Mouse (Mus musculus): Measurements from ENCODE around the gene Srxn1. TPM values are rescaled to one million over a fixed set of nuclear protein-coding genes. Genes with fewer than 3 reads are reported as not detected.

The Srxn1 gene
- total and polyA plus RNA-seq, 3 experiments = not detected

DNA sequence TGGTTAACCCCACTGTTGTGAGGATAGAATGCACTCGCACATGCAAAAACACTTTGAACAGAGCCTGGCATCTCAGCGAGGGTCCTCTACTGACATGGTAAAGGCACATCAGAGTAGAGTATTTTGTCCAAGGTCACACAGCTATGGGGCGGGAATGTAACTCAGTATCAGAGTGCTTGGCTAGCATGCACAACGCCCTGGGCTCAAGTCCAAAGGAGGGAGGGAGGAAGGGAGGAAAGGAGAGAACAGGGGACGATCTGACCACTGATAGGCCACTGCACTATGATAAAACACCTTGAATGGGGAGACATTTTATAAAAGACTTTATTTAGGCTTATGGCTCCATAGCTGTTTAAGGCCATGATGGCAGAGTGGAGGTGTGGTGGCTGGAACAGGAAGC, 15.7 kb upstream of the Srxn1 start:
- in situ Hi-C loops (cut with MboI; ENCODE audit: low pct_ligation_motif_present, low pct_unique_long_range_greater_than_20kb, low sequenced_read_pairs) = no loop called here
- H3K4me2 ChIP-seq (ENCODE audit: insufficient read depth, low read depth, poor library complexity, severe bottlenecking) = no peak overlapping the region

DNA sequence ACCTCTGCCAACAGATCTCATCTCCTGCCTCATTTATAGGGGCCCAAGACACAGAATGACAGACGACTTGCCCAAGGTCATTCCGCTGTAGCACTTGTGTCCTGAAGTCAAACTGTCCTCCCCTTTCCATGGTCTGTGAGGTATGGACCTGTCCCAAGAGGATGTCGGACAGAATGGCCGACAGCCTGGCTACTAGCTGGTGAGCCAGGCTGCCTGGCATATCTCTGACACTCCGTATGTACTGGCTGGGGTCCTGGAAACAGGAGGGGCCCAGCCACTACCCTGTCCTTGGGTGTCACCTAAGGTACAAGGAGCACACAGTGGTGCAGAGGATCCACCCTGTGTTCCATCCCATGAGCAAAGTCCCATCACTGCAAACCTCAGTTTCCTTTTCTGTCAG, 14.8 kb upstream of the Srxn1 start:
- in situ Hi-C loops (cut with MboI; ENCODE audit: low pct_ligation_motif_present, low pct_unique_long_range_greater_than_20kb, low sequenced_read_pairs) = no loop called here
- no peak overlapping the region for H3K4me3 ChIP-seq (replicated peaks in 1 of 3; ENCODE audit: low read depth in 2 of 3, low read length in 2 of 3, poor library complexity in 1 of 3)
- TF ChIP-seq KAT2A (IDR thresholded peaks at IDR 0.05; ENCODE audit: insufficient replicate concordance, low read length) = no peak
- TF ChIP-seq CHD2 (IDR thresholded peaks at IDR 0.05; ENCODE audit: low read length) = no peak
- TF ChIP-seq JUND (conservative IDR thresholded peaks at IDR 0.05; ENCODE audit: low read depth, low read length) = no peak
- no peak for TF ChIP-seq ETS1 (conservative IDR thresholded peaks at IDR 0.05; ENCODE audit: low read depth, low read length)
- TF ChIP-seq JUN (IDR thresholded peaks at IDR 0.05; ENCODE audit: insufficient read depth, low read depth, low read length) = no peak
- no peak for TF ChIP-seq PAX5 (IDR thresholded peaks at IDR 0.05; ENCODE audit: low read length)
- TF ChIP-seq USF2 (conservative IDR thresholded peaks at IDR 0.05; ENCODE audit: low read depth, low read length) = no peak
- no peak for TF ChIP-seq TBP (conservative IDR thresholded peaks at IDR 0.05; ENCODE audit: low read depth, low read length)
- no peak for TF ChIP-seq UBTF (IDR thresholded peaks at IDR 0.05; ENCODE audit: low read depth, low read length)
- no peak for TF ChIP-seq RCOR1 (conservative IDR thresholded peaks at IDR 0.05; ENCODE audit: low read depth, low read length)
- no peak for TF ChIP-seq BHLHE40 (IDR thresholded peaks at IDR 0.05; ENCODE audit: low read depth, low read length)
- H3K4me1 ChIP-seq (ENCODE audit: control insufficient read depth in 1 of 2, insufficient read depth in 2 of 2) = peaks cover 6 to 18% of the 10 kb centered on the region in 2 experiments
- H3K9ac ChIP-seq (ENCODE audit: insufficient read depth, low read depth) = no peak overlapping the region
- no peak overlapping the region for H3K27ac ChIP-seq (ENCODE audit: insufficient read depth, low read depth)
- no peaks in the 10 kb centered on the region for H3K36me3 ChIP-seq (replicated peaks in 1 of 2; ENCODE audit: control insufficient read depth in 1 of 2, insufficient read depth in 1 of 2, low read length in 1 of 2)
- peaks cover 26% of the 10 kb centered on the region for H3K9me3 ChIP-seq (replicated peaks; ENCODE audit: low read length)
- dilution Hi-C loops (cut with MboI; ENCODE audit: extremely low pct_ligation_motif_present, extremely low pct_unique_long_range_greater_than_20kb, low sequenced_read_pairs) = no loop called here
- no peak for DNase-seq (ENCODE audit: extremely low read depth)
- H3K79me2 ChIP-seq (replicated peaks; ENCODE audit: control insufficient read depth, extremely low read depth, insufficient read depth, poor library complexity, severe bottlenecking) = no peaks in the 10 kb centered on the region
- H3K27me3 ChIP-seq (replicated peaks) = peaks cover 58% of the 10 kb centered on the region
- H3K4me2 ChIP-seq (ENCODE audit: insufficient read depth, low read depth, poor library complexity, severe bottlenecking) = no peak overlapping the region

More for the DNA sequence above, 15.7 kb upstream of the Srxn1 start:
- H3K9ac ChIP-seq (ENCODE audit: insufficient read depth, low read depth) = no peak overlapping the region
- dilution Hi-C loops (cut with MboI; ENCODE audit: extremely low pct_ligation_motif_present, extremely low pct_unique_long_range_greater_than_20kb, low sequenced_read_pairs) = no loop called here
- DNase-seq (ENCODE audit: extremely low read depth) = no peak
- H3K27me3 ChIP-seq (replicated peaks) = peaks cover 63% of the 10 kb centered on the region
- H3K9me3 ChIP-seq (replicated peaks; ENCODE audit: low read length) = peaks cover 26% of the 10 kb centered on the region
- no peaks in the 10 kb centered on the region for H3K36me3 ChIP-seq (replicated peaks in 1 of 2; ENCODE audit: control insufficient read depth in 1 of 2, insufficient read depth in 1 of 2, low read length in 1 of 2)
- no peak overlapping the region for H3K27ac ChIP-seq (ENCODE audit: insufficient read depth, low read depth)
- H3K79me2 ChIP-seq (replicated peaks; ENCODE audit: control insufficient read depth, extremely low read depth, insufficient read depth, poor library complexity, severe bottlenecking) = no peaks in the 10 kb centered on the region
- TF ChIP-seq USF2 (conservative IDR thresholded peaks at IDR 0.05; ENCODE audit: low read depth, low read length) (no peak), MEF2A (IDR thresholded peaks at IDR 0.05; ENCODE audit: borderline replicate concordance, low read depth, low read length) (no peak), IRF4 (IDR thresholded peaks at IDR 0.05; ENCODE audit: low read depth, low read length) (no peak), SIN3A (IDR thresholded peaks at IDR 0.05; ENCODE audit: low read length) (no peak), ZKSCAN1 (IDR thresholded peaks at IDR 0.05; ENCODE audit: borderline replicate concordance, low read depth, low read length) (no peak)
- H3K4me3 ChIP-seq (replicated peaks in 1 of 3; ENCODE audit: low read depth in 2 of 3, low read length in 2 of 3, poor library complexity in 1 of 3) = no peak overlapping the region
- peaks cover 6 to 18% of the 10 kb centered on the region in 2 experiments for H3K4me1 ChIP-seq (ENCODE audit: control insufficient read depth in 1 of 2, insufficient read depth in 2 of 2)
